Mouse (Mus musculus) right cerebral cortex, postnatal 36 days (tissue): ENCODE measurements around the gene Mtmr12.
A peak's percentile ranks its signal among the peaks of the same experiment; 100 is the strongest.

ENCODE experiments used
- DNase-seq, 2 experiments: peaks; one replicate each; pipeline ENCODE4 v3.0.0; 2022; ENCODE audit warnings: low spot score in 2 of 2, mixed read lengths in 1 of 2

Gene Mtmr12

GRCm38 (mm10) chr15:12321788-12322621 lies 117.2 kb downstream of the Mtmr12 start, which contains the start of gene 1810049J17Rik:
Gene 1810049J17Rik, minus strand, starts transcription at chr15:12321899.
- DNase-seq = peak in 1 of 2 experiments; percentile 5

- DNase-seq = no peak
Observed at GRCm38 (mm10) chr15:12322676-12323402, 118.0 kb downstream of the Mtmr12 start.
